Mouse (Mus musculus) thymus, postnatal 10 days (tissue): ENCODE data around the gene Irf5.
A peak's percentile ranks its signal among the peaks of the same experiment; 100 is the strongest.

Source experiments
- DNase-seq, 2 experiments: peaks; one replicate each; pipeline ENCODE4 v3.0.0; 2021; ENCODE audit warnings: low spot score in 2 of 2

Gene Irf5

DNA sequence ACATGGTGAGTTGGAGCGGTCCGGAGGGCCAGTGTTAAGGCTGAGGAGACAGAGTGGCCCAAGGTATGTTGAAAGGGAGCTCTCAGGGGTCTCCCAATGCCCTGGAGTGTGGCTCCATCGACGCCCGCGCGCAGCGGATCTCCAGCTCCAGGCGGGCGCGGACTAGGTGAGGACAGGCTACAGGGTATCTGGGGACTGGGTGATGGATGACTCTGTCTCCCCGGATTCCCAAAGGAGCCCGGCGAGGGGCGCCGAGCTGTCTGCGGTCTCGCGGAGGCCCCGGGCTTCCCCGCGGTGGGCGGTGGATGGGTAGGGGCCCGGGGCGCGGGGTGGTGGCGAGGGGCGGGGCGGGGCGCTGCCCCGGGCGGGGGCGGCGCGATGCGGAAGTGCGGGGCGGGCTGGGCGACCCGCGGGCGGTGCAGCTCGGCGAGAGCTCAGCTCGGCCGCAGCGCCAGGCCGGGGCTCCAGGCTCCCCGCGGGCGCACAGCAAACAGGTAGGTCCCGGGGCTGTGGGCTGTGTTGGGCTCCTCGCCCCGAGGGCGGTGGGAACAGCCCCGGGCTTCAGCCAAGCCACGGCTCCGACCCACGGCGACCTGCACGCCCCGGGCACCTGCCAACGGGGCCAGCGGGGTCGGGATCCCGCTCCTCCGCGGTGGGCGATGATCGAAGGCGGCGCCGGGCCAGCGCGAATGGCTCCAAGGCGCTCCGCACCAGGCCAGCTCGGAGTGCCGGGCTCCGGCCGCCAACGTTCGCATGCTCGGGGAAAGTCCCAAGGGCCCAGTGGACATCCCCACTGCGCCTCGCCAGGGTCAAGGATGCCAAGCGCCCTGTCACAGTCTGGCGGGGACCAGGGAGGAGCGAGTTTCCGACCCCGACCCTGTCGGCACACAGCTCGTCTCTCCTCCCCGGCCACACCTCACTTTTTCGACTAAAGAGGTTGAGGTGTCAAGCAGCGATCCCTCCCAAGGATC is at the start of gene Irf5:
Irf5 (plus strand) TSS at position 345 of the 971 bp plus-strand sequence.
- peak in 1 of 2 experiments; percentile 37 for DNase-seq

DNA sequence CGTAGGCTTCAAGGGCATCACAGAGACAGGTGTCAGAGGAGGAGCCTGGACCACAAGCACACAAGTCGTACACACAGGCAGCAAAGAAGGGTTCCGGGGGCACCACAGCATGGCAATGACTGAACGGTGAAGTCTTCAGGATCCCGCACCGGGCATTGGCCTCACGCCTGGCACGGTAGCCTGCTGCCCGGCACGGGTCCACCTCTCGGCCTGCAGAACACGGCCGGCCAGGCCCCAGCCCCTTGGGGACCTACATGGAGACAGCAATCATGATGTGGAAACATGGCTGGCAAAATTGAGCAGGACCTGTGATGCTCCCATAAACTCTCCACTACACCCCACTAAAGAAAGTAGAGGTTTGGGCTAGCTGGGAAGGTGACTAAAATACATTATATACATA is 43.7 kb upstream of the Irf5 start:
- no peak for DNase-seq

DNA sequence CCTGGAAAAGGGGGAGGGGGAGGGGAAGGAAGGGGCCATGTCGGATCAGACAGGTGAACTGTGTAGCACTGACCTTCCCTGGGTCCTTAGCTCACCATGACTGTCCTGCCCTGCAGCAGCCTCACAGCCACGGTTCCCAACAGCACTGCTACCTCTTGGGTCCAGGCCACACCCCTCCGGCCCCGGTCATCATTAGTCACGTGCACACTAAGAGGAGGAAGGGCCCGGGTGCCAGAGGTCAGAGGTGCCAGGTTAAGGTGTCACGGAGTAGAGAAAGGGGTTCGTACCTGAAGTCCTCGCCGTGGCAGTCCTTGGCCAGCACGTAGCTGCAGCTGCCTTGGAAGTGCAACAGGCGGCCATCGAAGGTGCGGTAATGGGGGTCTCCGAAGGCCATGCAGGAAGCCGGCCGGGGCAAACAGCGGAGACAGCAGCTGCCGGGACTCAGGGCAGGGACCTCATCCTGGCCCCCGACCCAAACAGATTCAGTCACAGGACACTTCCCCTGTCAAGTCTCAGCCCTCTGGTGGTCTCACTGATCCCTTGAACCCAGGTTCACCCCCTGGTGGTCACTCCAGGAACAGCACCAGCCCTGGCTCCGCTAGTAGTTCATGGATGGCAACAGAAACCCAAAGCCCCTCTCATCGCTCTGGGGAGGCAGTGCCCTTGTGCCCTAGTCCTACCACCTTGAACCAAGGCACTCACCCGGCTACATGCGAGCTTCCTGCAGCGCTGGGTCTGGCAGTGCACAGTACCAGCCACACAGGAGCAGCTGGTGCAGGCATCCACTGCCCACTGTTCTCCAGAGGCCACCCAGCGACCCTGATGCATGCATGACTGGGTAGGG is 41.5 kb upstream of the Irf5 start:
- DNase-seq: peak; percentile 56 to 87

DNA sequence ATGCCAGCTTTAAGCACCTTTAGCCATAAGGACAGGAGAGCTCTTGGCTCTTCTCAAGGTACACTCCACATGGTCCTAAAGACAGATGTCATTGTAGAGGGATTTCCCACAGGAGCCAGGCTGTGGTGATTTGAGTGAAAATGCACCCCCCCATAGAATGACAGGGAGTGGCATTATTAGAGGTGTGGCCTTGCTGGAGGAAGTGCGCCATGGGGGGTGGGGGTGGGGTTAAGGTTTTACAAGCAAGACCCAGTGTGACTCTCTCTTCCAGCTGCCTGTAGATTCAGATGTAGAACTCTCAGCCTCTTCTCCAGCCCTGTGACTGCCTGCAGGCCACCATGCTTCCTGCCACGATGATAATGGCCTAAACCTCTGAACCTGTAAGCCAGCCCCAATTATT is 40.5 kb upstream of the Irf5 start:
- DNase-seq: no peak

DNA sequence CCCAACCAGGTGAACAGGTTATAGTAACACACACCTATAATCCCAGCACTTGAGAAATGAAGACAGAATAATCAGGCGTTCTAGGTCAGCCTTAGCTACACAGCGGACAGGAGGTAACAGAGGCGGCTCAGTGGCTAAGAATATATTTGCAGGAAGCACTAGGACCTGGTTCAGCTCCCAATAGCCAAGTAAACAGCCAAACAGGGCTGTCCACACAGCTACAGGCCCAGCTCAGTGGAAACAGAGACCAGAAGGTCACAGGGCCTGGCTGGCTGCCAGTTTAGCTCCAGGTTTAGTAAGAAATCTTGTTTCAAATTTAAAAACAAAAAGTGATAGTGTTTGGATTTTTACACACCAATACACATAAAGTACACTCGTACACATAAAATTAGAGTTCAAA is 32.3 kb upstream of the Irf5 start:
- DNase-seq: no peak

DNA sequence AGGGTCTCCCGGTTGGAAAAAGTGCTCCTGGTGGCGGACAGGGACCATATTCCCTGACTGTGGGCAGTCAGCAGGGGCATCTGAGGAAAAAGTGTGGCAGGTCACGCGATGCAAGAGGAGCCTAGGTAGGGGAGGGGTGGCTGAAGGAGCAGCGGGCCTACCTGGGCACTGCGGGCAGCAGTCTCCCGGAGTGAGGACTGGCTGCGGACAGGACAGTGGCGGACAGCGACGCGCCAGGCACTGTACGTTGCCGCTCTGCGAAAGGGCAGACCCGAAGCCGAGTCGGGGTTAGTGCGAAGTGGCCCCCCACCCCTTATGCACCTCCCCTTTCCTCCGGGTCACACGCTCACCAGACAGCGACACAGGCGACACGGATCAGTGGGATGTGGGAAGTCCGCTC is 30.2 kb upstream of the Irf5 start:
- no peak for DNase-seq

DNA sequence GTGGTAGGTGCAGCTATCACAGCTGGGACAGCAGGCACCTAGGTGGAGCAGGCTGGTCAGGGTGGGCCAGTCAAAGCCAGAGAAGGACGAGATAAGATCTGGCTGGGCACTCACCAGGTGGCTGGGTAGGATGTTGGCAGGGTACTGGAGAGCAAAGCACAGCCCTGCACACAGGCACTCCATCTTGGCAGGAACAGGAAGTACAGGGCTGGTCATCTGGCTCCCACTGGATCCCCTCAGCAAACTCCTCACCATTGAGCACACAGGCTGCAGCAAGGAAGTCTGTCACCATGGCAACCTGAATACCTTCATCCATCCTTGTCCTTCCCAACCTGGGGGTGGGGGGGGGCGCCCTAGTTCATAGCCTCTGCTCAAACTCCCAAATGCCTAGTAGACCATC is 28.6 kb upstream of the Irf5 start:
- DNase-seq: no peak

DNA sequence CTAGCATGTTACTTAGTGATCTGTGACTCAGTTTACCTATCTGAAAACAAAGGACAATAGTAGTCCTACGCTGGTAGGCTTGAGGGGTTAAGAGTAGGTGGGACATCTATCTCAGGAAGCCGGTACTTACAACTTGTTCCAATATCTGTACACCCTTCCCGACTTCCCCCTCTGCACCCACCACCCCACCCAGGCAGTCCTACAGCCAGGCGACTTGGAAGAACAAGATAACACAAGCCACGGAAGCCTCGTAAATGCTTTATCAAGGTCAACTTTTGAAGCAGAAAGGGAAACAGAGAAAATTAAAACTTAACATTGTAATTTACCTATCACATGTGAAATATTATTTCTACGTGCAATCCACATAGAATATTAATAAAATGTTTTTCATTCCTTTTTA is 26.2 kb upstream of the Irf5 start:
- no peak for DNase-seq

DNA sequence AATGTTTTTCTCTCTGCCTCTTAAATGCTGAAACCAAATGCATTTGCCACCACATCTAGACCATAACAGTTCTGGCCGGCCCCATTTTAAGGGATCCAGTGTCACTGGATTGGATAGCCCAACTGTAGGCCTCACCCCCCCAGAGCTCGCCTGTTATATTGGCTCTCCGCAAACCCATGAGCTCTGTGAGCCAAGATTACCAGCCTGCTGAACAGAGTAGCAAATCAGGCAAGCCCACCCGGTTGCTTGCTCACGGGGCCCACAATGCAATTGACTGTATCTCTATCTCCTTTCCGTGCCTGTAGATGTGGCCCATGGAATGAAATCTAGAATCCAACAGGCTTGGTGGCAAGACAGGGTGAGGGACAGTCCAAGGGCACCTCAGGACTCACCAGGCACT is 25.6 kb upstream of the Irf5 start:
- no peak for DNase-seq

DNA sequence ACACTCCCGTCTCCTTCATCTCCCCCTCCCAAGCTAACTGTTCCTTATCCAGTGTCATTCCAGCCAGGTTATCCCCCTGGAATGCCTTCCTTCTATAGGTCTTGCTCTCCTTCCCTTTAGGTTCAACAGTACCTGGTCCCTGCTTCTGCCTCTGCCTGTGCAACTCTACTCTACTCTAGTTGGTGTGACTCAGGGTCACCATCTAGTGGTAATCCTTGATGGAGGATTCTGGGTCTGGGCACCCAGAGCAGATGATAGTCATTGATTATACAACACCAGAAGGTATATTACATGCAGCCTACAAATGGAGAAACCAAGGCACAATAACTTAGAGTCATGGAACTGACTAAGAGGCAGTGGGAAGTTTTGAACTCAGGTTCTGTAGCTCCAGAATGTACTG is 24.8 kb upstream of the Irf5 start:
- DNase-seq: no peak

DNA sequence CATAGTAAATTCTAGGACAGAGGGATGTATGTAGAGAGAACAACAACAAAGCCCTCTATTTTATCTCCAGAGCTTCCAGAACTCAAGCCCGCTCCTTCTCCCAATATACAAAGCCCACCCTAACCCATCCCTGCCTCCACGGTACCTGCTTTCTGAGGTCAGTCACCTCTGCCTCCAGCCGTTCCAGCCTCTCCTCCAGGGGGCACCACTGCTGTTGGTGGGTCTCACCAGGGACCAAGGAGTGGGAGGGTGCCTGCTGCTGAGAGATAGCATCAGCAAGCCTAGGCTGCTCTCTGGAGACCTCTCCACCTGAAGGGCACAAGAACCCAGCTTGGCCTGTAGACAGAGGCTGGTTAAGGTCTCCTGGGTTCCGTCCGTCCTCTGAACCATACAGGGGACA is 20.9 kb upstream of the Irf5 start:
- DNase-seq: no peak

DNA sequence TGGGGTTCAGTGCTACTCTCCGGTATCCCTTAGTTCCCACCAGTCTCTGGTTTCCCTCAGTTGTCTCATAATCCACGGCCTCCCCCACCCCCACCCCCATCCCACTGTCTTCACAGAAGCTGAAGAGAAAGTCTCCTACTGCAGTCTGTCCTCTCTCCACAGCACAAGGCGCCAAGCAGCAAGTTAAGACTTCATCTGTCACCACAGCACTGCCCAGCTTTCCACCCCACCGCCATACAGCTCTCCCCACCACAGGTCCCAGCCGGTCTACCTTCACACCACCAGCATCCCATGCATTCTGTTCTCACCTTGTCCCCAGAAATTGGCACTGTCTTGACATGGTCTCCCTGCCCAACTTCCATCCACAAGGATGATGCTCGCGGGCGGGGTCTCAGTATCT is 19.6 kb upstream of the Irf5 start:
- no peak for DNase-seq

DNA sequence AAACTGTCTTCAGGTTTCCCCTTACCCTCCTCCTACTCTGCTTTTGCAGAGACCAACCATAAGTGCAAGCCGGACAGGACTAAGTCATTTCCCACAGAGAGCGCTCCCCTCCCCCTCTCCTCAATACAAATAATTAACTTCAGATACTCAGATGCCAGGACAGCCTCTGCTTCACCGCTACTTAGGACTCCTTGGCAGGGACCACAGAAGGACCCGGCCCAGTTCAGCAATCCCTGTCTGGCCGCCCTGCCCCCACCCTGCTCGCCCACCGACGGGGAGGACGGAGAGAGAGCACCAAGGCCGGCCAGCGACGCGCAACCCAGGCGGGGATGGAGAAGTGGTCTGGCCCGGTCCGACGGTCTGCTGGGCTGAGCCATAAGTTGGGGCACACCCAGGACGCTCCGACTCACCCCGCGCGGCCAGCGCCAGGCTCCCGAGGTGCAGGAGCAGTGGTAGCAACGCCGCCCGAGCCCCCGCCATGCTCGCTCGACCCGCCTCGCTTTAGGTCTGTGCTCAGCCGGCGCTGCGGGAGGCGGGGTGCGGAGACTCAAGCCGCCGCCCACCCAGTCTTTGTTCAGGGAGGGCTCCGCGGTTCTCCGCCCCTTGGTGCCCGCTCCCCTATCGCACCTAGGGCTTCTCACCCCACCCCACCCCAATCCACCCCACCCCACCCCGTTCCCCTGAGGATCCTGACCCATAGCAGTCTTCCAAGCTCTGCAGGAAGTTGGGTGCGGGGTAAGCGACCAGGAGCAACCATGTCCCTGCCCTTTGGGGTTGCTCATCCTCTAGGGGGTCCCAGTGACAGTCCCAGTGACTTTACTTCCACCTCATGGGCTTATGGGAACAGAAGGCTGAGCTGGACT is 18.7 kb upstream of the Irf5 start, which contains the start of gene Kcp:
Kcp (minus strand) TSS at position 506 of the 863 bp plus-strand sequence.
- no peak for DNase-seq

DNA sequence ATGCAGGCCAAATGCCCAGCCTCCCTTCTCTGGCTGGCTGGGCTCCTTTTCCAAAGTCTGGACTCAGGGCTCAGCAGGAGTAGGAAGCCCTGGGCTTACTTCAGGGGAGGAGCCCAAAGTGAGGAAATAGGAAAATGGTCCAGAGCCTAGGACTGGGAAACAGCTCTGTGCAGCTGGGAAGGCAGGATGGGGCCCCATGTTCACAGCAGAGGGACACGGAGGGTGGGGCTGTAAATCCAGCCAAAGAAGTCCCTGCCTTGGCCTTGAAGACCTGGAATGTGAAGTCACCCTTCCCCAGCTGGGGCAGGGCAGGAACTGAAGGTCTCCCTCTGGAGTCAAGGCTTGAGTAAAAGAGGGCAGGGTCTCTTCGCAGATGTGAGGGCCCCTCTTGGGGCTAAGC is 17.3 kb upstream of the Irf5 start:
- no peak for DNase-seq

DNA sequence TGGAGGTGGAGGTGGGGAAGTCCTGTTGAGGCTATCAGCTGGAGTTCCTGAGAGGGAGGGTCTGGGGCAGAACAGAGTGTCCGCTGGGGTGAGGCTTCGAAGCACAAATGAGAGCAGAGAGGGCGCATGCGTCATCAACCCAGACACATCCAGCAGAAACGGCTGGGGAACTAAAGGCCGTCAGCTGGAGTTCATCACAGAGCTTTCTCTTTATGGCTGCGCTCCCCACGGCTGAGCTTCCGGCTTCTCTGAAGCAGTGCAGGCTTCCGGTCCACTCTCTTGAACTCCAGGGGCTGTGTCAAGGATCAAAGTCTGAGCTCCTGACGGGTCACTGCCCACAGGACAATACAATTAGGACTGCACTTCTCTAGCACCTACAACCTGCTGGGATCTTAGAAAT is 13.1 kb upstream of the Irf5 start:
- DNase-seq: peak in 1 of 2 experiments; percentile 13

DNA sequence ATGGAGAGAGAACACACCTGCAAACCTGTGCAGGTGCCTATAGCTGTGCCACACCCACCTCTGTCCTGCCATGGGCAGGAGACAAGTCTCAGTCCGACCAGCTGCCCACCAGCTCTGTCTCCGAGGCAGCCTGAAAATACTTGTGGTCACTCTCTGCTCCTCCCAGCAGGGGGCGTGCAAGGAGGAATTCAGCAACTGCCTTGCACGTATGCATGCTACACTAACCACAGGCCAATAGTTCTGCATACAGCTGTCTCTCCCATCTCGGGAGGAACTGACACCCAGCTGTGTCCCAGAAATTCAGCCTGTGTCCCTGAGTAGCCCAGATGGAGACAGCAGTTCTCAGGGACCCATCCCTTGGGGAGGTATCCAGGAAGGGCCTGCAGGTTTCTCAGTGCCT is 9.3 kb upstream of the Irf5 start:
- DNase-seq: peak; percentile 46 to 76

DNA sequence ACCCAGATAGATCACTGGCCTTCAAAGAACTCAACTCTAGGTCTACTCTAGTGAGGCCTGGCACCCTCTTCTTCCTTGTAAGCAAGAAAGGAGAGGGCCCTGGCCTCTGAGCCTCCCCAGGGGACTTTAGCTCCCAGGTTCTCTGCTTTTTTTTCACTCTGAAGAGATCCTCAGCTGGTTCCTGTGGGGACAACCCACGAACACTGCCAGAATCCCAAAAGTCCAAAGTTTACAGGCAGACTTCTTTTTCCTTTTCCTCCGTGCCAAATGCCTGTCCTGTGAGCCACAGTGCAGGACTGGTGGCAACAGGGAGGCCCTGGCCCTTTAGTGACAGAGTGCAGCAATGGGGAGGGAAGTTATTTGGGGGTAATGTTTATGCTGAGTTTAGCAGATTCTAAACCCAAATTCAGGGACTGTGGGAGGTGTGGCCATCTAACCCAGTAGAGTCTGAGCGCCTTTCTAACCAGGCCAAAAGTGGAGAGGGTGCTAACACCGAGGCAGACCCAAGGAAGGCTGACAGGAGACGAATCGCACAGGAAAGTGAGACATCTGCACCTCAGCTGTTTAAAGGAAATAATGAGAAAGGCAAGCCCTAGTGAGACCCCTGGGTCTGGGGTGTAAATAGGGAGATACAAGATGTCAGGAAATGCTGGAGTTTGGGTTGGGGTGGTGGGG is 3.7 kb upstream of the Irf5 start:
- no peak for DNase-seq

DNA sequence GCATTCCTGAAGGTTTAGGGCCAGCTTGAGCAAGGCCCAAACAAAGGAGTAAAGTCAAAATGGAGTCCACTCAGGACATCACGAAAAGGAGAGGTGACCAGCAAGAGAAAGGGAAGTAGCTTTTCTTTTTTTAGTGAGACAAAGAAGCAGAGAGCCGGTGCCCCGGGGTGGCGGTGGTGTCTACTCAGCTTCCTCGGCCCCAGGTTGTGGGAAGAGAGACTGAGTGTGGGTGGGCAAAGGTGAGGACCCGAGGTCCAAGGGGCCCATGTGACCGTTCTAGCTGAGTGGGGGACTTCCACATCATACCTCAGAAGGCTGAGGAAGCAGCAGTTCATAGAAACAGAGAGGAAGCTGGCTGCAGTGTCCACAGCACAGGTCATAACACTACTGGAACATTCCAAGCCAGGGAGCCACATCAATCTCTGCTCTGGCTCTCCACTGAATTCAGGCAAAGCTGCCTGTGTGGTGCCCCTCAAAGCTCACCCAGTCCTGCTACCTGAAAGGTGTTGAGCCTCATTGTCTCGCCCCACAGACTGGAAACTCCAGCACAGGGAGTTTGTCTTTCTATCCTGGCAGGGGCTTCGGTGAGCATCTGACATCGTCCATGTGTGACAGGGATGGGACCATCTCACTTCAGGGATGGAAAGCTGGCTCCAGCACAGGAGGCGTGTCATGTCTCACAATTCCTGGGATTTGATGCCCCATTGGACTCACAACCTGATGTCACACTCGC is 3.0 kb upstream of the Irf5 start:
- DNase-seq: no peak

DNA sequence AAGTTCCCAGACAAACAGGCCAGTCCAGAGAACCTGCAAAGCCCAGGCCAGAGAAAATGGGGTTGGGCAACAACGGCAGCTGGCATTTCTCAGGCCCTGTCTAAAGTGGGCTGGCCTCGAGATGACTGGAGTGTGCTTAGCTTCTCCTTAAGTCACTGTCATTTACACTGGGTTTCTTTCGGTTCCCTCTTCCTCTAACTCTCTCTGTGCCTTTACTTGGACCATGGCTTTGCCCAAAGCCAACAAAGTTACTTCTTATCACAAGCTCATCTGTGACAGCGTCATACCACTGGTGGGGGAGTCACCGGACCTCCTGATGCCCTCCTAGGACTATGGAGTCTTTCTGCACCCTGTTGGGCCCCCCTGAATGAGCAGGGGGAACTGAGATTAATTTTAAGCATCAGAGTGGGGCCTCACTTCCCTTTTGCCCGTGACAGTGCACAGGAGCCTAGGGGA is 2.4 kb upstream of the Irf5 start:
- no peak for DNase-seq

DNA sequence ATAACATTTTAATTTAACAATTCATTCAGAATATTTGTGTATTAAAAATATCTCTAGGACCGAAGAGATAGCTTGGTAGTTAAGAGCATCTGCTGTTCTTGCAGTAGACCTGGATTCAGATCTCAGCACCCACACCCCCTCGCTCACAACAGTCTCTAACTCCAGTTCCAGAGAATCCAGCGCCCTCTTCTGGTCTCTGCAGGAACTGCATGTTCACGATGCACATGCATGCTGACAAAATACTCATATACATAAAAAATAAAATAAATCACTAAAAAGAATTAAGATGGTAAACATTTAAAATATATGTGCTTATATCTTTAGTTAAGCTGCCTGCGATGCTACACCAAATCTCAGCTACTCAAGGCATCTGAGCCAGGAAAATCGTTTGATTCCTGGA is 1.2 kb upstream of the Irf5 start:
- DNase-seq: peak in 1 of 2 experiments; percentile 33
